Mouse (Mus musculus): ENCODE data around the gene Engase. TPM values are rescaled to one million over a fixed set of nuclear protein-coding genes. Genes with fewer than 3 reads are reported as not detected.
A peak's percentile ranks its signal among the peaks of the same experiment; 100 is the strongest.

Engase gene
- polyA plus RNA-seq, 1 experiment from 2014 or later = 5.6 TPM

DNA sequence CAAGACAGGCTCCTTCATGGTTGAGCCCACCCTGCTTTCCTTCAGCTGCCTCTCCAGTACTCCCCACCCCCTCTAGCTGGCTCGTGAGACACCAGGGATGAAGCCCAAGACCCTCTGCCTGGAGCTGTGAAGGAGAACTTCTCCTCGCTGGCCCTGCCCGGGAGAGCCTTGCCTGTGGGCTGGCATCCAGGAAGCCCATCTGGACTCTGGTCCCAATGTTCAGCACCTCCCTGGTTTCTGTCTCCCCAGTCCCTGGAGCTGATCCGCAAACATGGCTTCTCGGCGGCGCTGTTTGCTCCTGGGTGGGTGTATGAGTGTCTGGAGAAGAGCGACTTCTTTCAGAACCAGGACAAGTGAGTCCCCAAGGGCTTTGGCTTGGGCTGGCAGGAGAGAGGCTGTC, 7.5 kb downstream of the Engase start:
- ATAC-seq (no peak), DNase-seq (no peak)
- Histone ChIP-seq H3K27ac (ENCODE audit: low read depth) (no peak overlapping the region), H3K9ac (replicated peaks) (no peak overlapping the region), H3K27me3 (ENCODE audit: insufficient read depth, low read length) (no peaks in the 10 kb centered on the region), H3K36me3 (replicated peaks; ENCODE audit: insufficient read depth, low read length) (peaks cover 18% of the 10 kb centered on the region), H3K4me1 (ENCODE audit: insufficient read depth) (no peaks in the 10 kb centered on the region), H3K4me2 (ENCODE audit: low read depth, low read length) (no peak overlapping the region), H3K4me3 (ENCODE audit: low read depth, low read length) (no peak overlapping the region), H3K9me3 (ENCODE audit: low read length) (no peaks in the 10 kb centered on the region)
- TF ChIP-seq EP300 (IDR thresholded peaks at IDR 0.05; ENCODE audit: low read depth) (no peak), CTCF (IDR thresholded peaks at IDR 0.05; ENCODE audit: low read depth) (no peak)
- 85% methylated on average over 8 of the region's 8 CpGs for whole genome bisulfite sequencing (ENCODE audit: insufficient replicate concordance)

DNA sequence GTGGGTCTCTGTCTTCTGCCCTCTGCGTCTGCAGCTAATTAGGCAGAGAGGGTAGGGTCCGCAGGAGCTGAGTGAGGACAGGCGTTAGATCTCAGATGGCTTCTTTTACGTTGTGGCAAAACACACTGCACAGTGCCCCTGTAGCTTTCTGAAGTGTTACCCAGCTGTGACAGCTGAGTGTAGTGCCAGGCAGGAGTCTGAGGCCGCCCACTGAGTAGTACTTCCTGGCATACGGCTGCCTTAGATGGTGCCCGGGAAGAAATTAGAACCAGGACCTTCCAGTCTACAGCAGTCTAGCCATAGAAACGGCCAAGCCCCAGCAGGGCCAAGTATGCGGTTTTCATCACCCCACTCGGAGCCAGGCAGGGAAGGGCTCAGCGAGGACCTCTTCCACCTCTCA, 8.7 kb downstream of the Engase start:
- DNase-seq (no peak), ATAC-seq (no peak)
- no peaks in the 10 kb centered on the region for H3K9me3 ChIP-seq (ENCODE audit: low read length)
- TF ChIP-seq EP300 (IDR thresholded peaks at IDR 0.05; ENCODE audit: low read depth) (no peak), CTCF (IDR thresholded peaks at IDR 0.05; ENCODE audit: low read depth) (no peak)
- no peak overlapping the region for H3K4me3 ChIP-seq (ENCODE audit: low read depth, low read length)
- no peaks in the 10 kb centered on the region for H3K4me1 ChIP-seq (ENCODE audit: insufficient read depth)
- no peak overlapping the region for H3K27ac ChIP-seq (ENCODE audit: low read depth)
- H3K4me2 ChIP-seq (ENCODE audit: low read depth, low read length) = no peak overlapping the region
- H3K9ac ChIP-seq (replicated peaks) = no peak overlapping the region
- WGBS (ENCODE audit: insufficient replicate concordance) = 80% methylated on average over 11 of the region's 11 CpGs
- H3K36me3 ChIP-seq (replicated peaks; ENCODE audit: insufficient read depth, low read length) = peaks cover 18% of the 10 kb centered on the region
- no peaks in the 10 kb centered on the region for H3K27me3 ChIP-seq (ENCODE audit: insufficient read depth, low read length)

GRCm38 (mm10) chr11:118485780-118486179, 9.2 kb downstream of the Engase start:
- DNase-seq (no peak), ATAC-seq (no peak)
- Histone ChIP-seq H3K27me3 (ENCODE audit: insufficient read depth, low read length) (no peaks in the 10 kb centered on the region), H3K4me1 (ENCODE audit: insufficient read depth) (no peaks in the 10 kb centered on the region), H3K27ac (ENCODE audit: low read depth) (no peak overlapping the region), H3K4me2 (ENCODE audit: low read depth, low read length) (no peak overlapping the region), H3K9ac (replicated peaks) (no peak overlapping the region), H3K9me3 (ENCODE audit: low read length) (no peaks in the 10 kb centered on the region), H3K36me3 (replicated peaks; ENCODE audit: insufficient read depth, low read length) (peaks cover 18% of the 10 kb centered on the region), H3K4me3 (ENCODE audit: low read depth, low read length) (no peak overlapping the region)
- 88% methylated on average over 3 of the region's 3 CpGs for WGBS (ENCODE audit: insufficient replicate concordance)
- TF ChIP-seq CTCF (IDR thresholded peaks at IDR 0.05; ENCODE audit: low read depth) = no peak
- no peak for TF ChIP-seq EP300 (IDR thresholded peaks at IDR 0.05; ENCODE audit: low read depth)

- ATAC-seq (no peak), DNase-seq (no peak)
- peaks cover 16% of the 10 kb centered on the region for H3K36me3 ChIP-seq (replicated peaks; ENCODE audit: insufficient read depth, low read length)
- no peaks in the 10 kb centered on the region for H3K4me1 ChIP-seq (ENCODE audit: insufficient read depth)
- WGBS (ENCODE audit: insufficient replicate concordance) = 86% methylated on average over 6 of the region's 6 CpGs
- no peak overlapping the region for H3K9ac ChIP-seq (replicated peaks)
- no peaks in the 10 kb centered on the region for H3K27me3 ChIP-seq (ENCODE audit: insufficient read depth, low read length)
- H3K9me3 ChIP-seq (ENCODE audit: low read length) = no peaks in the 10 kb centered on the region
- no peak overlapping the region for H3K27ac ChIP-seq (ENCODE audit: low read depth)
- H3K4me2 ChIP-seq (ENCODE audit: low read depth, low read length) = no peak overlapping the region
- no peak overlapping the region for H3K4me3 ChIP-seq (ENCODE audit: low read depth, low read length)
- TF ChIP-seq EP300 (IDR thresholded peaks at IDR 0.05; ENCODE audit: low read depth) = no peak
- TF ChIP-seq CTCF (IDR thresholded peaks at IDR 0.05; ENCODE audit: low read depth) = no peak
Observed at GRCm38 (mm10) chr11:118486281-118486680, 9.7 kb downstream of the Engase start.

DNA sequence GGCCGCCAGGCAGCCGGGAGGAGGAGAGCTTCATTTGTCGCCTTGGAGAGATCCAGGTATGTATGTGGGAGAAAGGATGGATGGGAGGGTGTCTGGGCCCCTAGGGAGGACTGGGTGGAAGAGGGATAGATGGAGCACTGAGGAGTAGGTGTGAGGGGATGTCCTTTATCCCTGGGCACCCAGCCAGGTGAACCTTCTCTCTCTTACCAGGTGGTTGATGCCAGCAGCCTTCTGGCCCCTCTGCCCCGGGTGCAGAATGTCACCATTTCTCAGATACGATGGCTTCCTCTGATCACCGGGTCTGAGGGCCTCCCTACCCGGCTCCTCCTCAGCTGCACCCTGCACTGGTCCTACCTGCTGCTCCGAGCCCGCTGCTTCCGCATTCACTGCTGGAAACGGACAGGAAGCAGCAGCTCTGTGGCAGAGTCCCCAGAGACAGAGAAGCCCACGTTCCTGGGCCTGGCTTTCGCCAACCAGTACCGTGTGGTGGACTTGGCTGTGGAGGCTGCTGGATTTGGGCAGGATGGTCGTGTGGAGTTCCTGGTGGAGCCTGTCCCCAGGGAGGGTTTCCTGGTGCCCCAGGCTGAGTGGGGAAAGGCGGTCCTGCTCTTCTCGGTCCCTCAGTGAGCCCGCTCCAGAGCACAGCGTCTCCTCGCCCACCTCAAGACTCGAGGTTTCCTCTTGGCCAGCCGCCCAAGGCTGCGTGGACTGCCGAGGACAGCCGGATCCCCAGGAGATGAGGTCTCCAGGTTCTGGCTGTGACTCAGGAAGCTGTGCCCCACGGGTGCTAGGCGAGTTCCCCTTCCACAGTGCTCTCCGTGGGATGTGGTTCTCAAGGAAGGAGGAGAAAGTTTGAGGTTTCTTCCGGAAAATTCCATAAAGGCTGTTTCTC, 10.5 kb downstream of the Engase start:
- Histone ChIP-seq H3K4me1 (ENCODE audit: insufficient read depth) (no peaks in the 10 kb centered on the region), H3K27me3 (ENCODE audit: insufficient read depth, low read length) (no peaks in the 10 kb centered on the region), H3K36me3 (replicated peaks; ENCODE audit: insufficient read depth, low read length) (peaks cover 16% of the 10 kb centered on the region), H3K4me2 (ENCODE audit: low read depth, low read length) (no peak overlapping the region), H3K4me3 (ENCODE audit: low read depth, low read length) (no peak overlapping the region), H3K27ac (ENCODE audit: low read depth) (no peak overlapping the region), H3K9me3 (ENCODE audit: low read length) (no peaks in the 10 kb centered on the region), H3K9ac (replicated peaks) (no peak overlapping the region)
- TF ChIP-seq EP300 (IDR thresholded peaks at IDR 0.05; ENCODE audit: low read depth) = no peak
- TF ChIP-seq CTCF (IDR thresholded peaks at IDR 0.05; ENCODE audit: low read depth) = no peak
- ATAC-seq (no peak), DNase-seq (no peak)
- WGBS (ENCODE audit: insufficient replicate concordance) = 76% methylated on average over 29 of the region's 29 CpGs

- Histone ChIP-seq H3K27me3 (ENCODE audit: insufficient read depth, low read length) (no peaks in the 10 kb centered on the region), H3K4me1 (ENCODE audit: insufficient read depth) (no peaks in the 10 kb centered on the region), H3K9ac (replicated peaks) (no peak overlapping the region), H3K27ac (ENCODE audit: low read depth) (no peak overlapping the region), H3K4me3 (ENCODE audit: low read depth, low read length) (no peak overlapping the region), H3K36me3 (replicated peaks; ENCODE audit: insufficient read depth, low read length) (peaks cover 6% of the 10 kb centered on the region), H3K4me2 (ENCODE audit: low read depth, low read length) (no peak overlapping the region), H3K9me3 (ENCODE audit: low read length) (no peaks in the 10 kb centered on the region)
- no peak for DNase-seq
- 79% methylated on average over 8 of the region's 8 CpGs for WGBS (ENCODE audit: insufficient replicate concordance)
- TF ChIP-seq EP300 (IDR thresholded peaks at IDR 0.05; ENCODE audit: low read depth) = no peak
- TF ChIP-seq CTCF (IDR thresholded peaks at IDR 0.05; ENCODE audit: low read depth) = peak; percentile 26; the same call in 1 of the 2 replicates
- ATAC-seq = no peak
Observed at GRCm38 (mm10) chr11:118488191-118488906, 11.7 kb downstream of the Engase start.

All from liver, postnatal 0 days (tissue).